Comparison of ENCODE assay signal across 13 mouse cellular contexts in genomic region chr14:77574436-77574835, GRCm38 (mm10).
DNase-seq lines count a peak whose midpoint lies in the region; ATAC-seq and TF ChIP-seq lines count a peak whose summit lies in the region.
"Had no signal": no experiment of that assay in that cellular context is flagged by ENCODE, and none has a peak within 500 bp of the region (broad histone marks: within the 10 kb centered on the region; RNA-seq: fewer than 3 reads in every experiment).

No protein-coding gene starts in this region.

- 0 out of 2 replicates have a peak overlapping the region, but pooled peaks have one; percentile 3 for H3K27ac ChIP-seq in cerebellum, adult 2 months (ENCODE audit: insufficient read depth, low read length)
- peak overlapping the region; percentile 57 for H3K27ac ChIP-seq in layer of hippocampus, adult 2 months
- H3K27ac ChIP-seq in embryonic facial prominence, embryonic 13.5 days = peak overlapping the region; percentile 44
- H3K27ac ChIP-seq in midbrain, embryonic 15.5 days = 0 out of 2 replicates have a peak overlapping the region, but pooled peaks have one; percentile 41
- H3K27ac ChIP-seq: left cerebral cortex, adult 2 months had no signal

- no peak overlapping the region for H3K9ac ChIP-seq in embryonic facial prominence, embryonic 13.5 days
- no peak overlapping the region for H3K9ac ChIP-seq in midbrain, embryonic 15.5 days

- H3K4me1 ChIP-seq in cerebellum, adult 2 months (ENCODE audit: control insufficient read depth, insufficient read depth, low read length) = peaks cover 6% of the 10 kb centered on the region
- peaks cover 14% of the 10 kb centered on the region for H3K4me1 ChIP-seq in embryonic facial prominence, embryonic 13.5 days
- peaks cover 15% of the 10 kb centered on the region for H3K4me1 ChIP-seq in midbrain, embryonic 15.5 days

- ATAC-seq in embryonic facial prominence, embryonic 13.5 days (ENCODE audit: insufficient number of reproducible peaks, insufficient read depth, low FRiP score, low TSS enrichment, low read depth) = 0 out of 2 replicates have a peak, but pooled peaks have one; percentile 71
- no peak for ATAC-seq in midbrain, embryonic 15.5 days (replicated peaks)
- no peak for ATAC-seq in megakaryocyte progenitor cell, adult 5-6 weeks (replicated peaks; ENCODE audit: poor library complexity)

- H3K27me3 ChIP-seq in cerebellum, adult 2 months (ENCODE audit: control insufficient read depth, insufficient read depth, low read length) = no peaks in the 10 kb centered on the region
- no peaks in the 10 kb centered on the region for H3K27me3 ChIP-seq in embryonic facial prominence, embryonic 13.5 days
- H3K27me3 ChIP-seq in midbrain, embryonic 15.5 days (replicated peaks) = no peaks in the 10 kb centered on the region

- no peak overlapping the region for H3K4me3 ChIP-seq in cerebellum, adult 2 months (replicated peaks; ENCODE audit: insufficient read depth, low read depth, low read length)
- H3K4me3 ChIP-seq in layer of hippocampus, adult 2 months = no peak overlapping the region
- H3K4me3 ChIP-seq in embryonic facial prominence, embryonic 13.5 days = no peak overlapping the region
- H3K4me3 ChIP-seq in midbrain, embryonic 15.5 days = no peak overlapping the region
- H3K4me3 ChIP-seq: left cerebral cortex, adult 2 months had no signal

- no peaks in the 10 kb centered on the region for H3K9me3 ChIP-seq in embryonic facial prominence, embryonic 13.5 days
- no peaks in the 10 kb centered on the region for H3K9me3 ChIP-seq in midbrain, embryonic 15.5 days

- H3K4me2 ChIP-seq in embryonic facial prominence, embryonic 13.5 days = no peak overlapping the region
- H3K4me2 ChIP-seq in midbrain, embryonic 15.5 days = no peak overlapping the region

- no peak for TF ChIP-seq POLR2A in cerebellum, adult 2 months (IDR thresholded peaks at IDR 0.05; ENCODE audit: borderline replicate concordance, insufficient read depth, low read length)

- H3K36me3 ChIP-seq in embryonic facial prominence, embryonic 13.5 days = no peaks in the 10 kb centered on the region
- H3K36me3 ChIP-seq in midbrain, embryonic 15.5 days (replicated peaks) = no peaks in the 10 kb centered on the region

- no peak for DNase-seq in cerebellum, adult 2 months
- DNase-seq in cerebellum, postnatal 36 days = no peak
- DNase-seq in layer of hippocampus, adult 2 months (ENCODE audit: low spot score in 2 of 2) = no peak
- DNase-seq in layer of hippocampus, postnatal 36 days = no peak
- no peak for DNase-seq in thymus, postnatal 0 days (ENCODE audit: low spot score)
- DNase-seq: adrenal gland, postnatal 14 days; cerebellum, adult 8-10 months; kidney, adult 9 months; lung, adult 2 months had no signal

- WGBS in cerebellum, adult 2 months = 78% methylated on average over 3 of the region's 3 CpGs
- 7% methylated on average over 3 of the region's 3 CpGs for WGBS in embryonic facial prominence, embryonic 13.5 days
- 20% methylated on average over 3 of the region's 3 CpGs for WGBS in midbrain, embryonic 15.5 days

- TF ChIP-seq CTCF in cerebellum, adult 2 months (IDR thresholded peaks at IDR 0.05; ENCODE audit: borderline replicate concordance, insufficient read depth, low read depth, low read length) = no peak
- TF ChIP-seq CTCF in layer of hippocampus, adult 2 months (conservative IDR thresholded peaks at IDR 0.05) = no peak

Comparison
In these comparisons a context has a peak if more than half of its experiments do, and no peak if none do; other contexts are left out.
1. H3K27ac ChIP-seq: peak in every context shown above with its lines; median percentile 57 in layer of hippocampus, adult 2 months; 44 in embryonic facial prominence, embryonic 13.5 days; 41 in midbrain, embryonic 15.5 days; 3 in cerebellum, adult 2 months.